Mouse (Mus musculus) lung, embryonic 15.5 days (tissue): ENCODE data around the gene Gm6034. TPM values are rescaled to one million over a fixed set of nuclear protein-coding genes. Genes with fewer than 3 reads are reported as not detected.
A peak's percentile ranks its signal among the peaks of the same experiment; 100 is the strongest.
"Not testable (repeated sequence)": the region's sequence is repeated elsewhere in the genome, so short reads cannot be mapped to it uniquely, and the experiment has no call there.

Experiments
- ATAC-seq: fragments of 200-750 bp; cut with Nextera tagmentation; 2 replicates; pipeline ENCODE4 v1.8.0; 2017; ENCODE audit warnings: moderate number of reproducible peaks, borderline replicate concordance; ENCODE audit not compliant: low FRiP score, low TSS enrichment; ENCODE audit errors: extremely low read depth
- H3K27ac ChIP-seq: fragments of 300-500 bp; sonication (generic); 2 replicates; pipeline ENCODE4 v1.5.1; 2015; ENCODE audit warnings: moderate library complexity, mild to moderate bottlenecking, inconsistent platforms
- H3K27me3 ChIP-seq: fragments of 300-500 bp; sonication (generic); 2 replicates; pipeline ENCODE4 v1.6.1; 2015; ENCODE audit warnings: inconsistent platforms
- H3K36me3 ChIP-seq: fragments of 300-500 bp; sonication (generic); 2 replicates; pipeline ENCODE4 v1.6.1; 2015; ENCODE audit warnings: inconsistent platforms
- H3K4me1 ChIP-seq: fragments of 300-500 bp; sonication (generic); 2 replicates; pipeline ENCODE4 v1.6.1; 2015; ENCODE audit warnings: inconsistent platforms
- H3K4me2 ChIP-seq: fragments of 300-500 bp; sonication (generic); 2 replicates; pipeline ENCODE4 v1.6.1; 2015; ENCODE audit warnings: inconsistent platforms, mild to moderate bottlenecking, moderate library complexity
- H3K4me3 ChIP-seq: fragments of 300-500 bp; sonication (generic); 2 replicates; pipeline ENCODE4 v1.5.1; 2015; ENCODE audit warnings: mild to moderate bottlenecking, inconsistent platforms
- H3K9ac ChIP-seq: fragments of 300-500 bp; sonication (generic); 2 replicates; pipeline ENCODE4 v1.6.1; 2015; ENCODE audit warnings: inconsistent platforms
- H3K9me3 ChIP-seq: fragments of 300-500 bp; sonication (generic); 2 replicates; pipeline ENCODE4 v1.6.1; 2016; ENCODE audit warnings: inconsistent platforms
- WGBS: fragments of 180-500 bp; shearing (Covaris S2); methylation state at CpG from one replicate; pipeline ENCODE4 v1.1.7; 2015; 5-methylcytosine and 5-hydroxymethylcytosine counted together
- polyA plus RNA-seq: library from polyadenylated mRNA; unstranded; fragments of >200 nt; fragmentation: Nextera tagmentation; extraction: Ambion mirVana; gene quantifications from 2 replicates; pipeline ENCODE4 v1.2.1, GENCODE M21; 2015

Gene Gm6034
- polyA plus RNA-seq, result not detected in 2 replicates

GRCm38 (mm10) chr17:36042610-36043169 is at the start of gene Gm6034, which contains the start of gene H2-T22:
Gene Gm6034, plus strand, starts transcription at chr17:36042961.
Gene H2-T22, minus strand, starts transcription at chr17:36042747.
- H3K36me3 ChIP-seq, H3K9me3 ChIP-seq, H3K27me3 ChIP-seq, H3K4me1 ChIP-seq: not testable (repeated sequence)
- whole genome bisulfite sequencing, result 2% methylated on average over 12 of the region's 12 CpGs
- Histone ChIP-seq H3K9ac (peak within 1 kb of the TSS; percentile 48), H3K4me3 (peak within 1 kb of the TSS; percentile 39), H3K27ac (peak within 1 kb of the TSS; percentile 50; the same call in 1 of the 2 replicates), H3K4me2 (peak within 1 kb of the TSS; percentile 81)
- ATAC-seq, result peak; percentile 97

- ATAC-seq, result peak; percentile 69; the same call in 1 of the 2 replicates
- peaks cover 19% of the 10 kb centered on the region for H3K4me1 ChIP-seq
- H3K4me3 ChIP-seq, result peak overlapping the region; percentile 55
- H3K27me3 ChIP-seq, result no peaks in the 10 kb centered on the region
- peaks cover 10% of the 10 kb centered on the region for H3K36me3 ChIP-seq
- H3K4me2 ChIP-seq, result peak overlapping the region; percentile 70
- H3K9me3 ChIP-seq, result no peaks in the 10 kb centered on the region
- H3K27ac ChIP-seq, result no peak overlapping the region
- H3K9ac ChIP-seq, result no peak overlapping the region
- 6% methylated on average over 17 of the region's 17 CpGs for WGBS
These were observed 49.1 kb upstream of the Gm6034 start for GRCm38 (mm10) chr17:35993675-35994074.

DNA sequence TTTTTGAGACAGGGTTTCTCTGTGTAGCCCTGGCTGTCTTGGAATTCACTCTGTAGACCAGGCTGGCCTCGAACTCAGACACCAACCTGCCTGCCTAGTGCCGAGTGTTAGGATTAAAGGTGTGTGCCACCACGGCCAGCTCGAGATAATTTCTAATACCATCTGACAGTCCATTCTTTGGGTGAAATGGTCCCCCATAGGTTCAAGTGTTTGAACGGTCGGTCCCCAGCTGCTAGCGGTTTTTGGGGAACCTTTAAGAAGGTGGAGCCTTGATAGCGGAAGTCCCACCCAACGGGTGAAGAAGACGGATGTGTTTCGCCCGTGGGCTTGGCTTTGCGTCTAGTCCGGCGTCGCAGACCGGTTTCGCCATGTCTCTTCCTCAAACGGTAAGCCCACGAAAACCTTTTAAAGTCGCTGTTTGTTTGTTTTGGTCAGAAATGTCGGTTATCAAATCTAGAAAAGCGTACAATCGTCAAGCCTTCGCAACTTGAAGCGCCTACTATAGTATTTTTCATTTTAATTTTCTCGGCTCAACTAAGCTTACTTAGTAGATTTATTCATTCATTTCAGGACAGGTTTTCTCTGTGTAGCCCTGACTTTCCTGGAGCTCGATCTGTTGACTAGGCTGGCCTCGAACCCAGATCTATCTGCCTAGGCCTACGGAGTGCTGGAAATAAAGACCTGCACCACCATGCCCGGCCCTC is 48.4 kb upstream of the Gm6034 start:
- peak overlapping the region; percentile 54 for H3K9ac ChIP-seq
- H3K9me3 ChIP-seq, result no peaks in the 10 kb centered on the region
- peak overlapping the region; percentile 52; the same call in 1 of the 2 replicates for H3K27ac ChIP-seq
- H3K4me3 ChIP-seq, result peak overlapping the region; percentile 55
- peaks cover 19% of the 10 kb centered on the region for H3K4me1 ChIP-seq
- 0 out of 2 replicates have a peak, but pooled peaks cover 6% of the 10 kb centered on the region for H3K36me3 ChIP-seq
- ATAC-seq, result peak; percentile 58
- H3K4me2 ChIP-seq, result peak overlapping the region; percentile 70
- H3K27me3 ChIP-seq, result no peaks in the 10 kb centered on the region
- WGBS, result 4% methylated on average over 31 of the region's 31 CpGs

DNA sequence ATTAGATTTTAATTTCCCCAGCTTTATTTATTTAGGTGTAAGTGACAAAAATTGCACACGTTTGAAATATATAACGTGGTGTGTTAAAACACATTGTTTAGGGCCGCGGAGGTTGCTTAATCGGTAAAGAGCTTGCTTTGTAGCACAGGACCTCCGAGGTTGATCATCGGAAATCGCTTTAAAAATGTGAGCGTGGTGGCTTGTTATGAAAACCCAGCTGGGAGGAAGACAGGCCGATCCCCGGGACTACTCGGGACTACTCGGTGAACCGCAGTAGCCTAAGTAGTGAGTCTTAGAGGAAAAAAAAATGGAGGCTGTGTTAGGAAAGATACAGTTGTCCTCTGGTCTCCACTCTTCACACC is 47.9 kb upstream of the Gm6034 start:
- Histone ChIP-seq H3K27ac (no peak overlapping the region; the same call in 1 of the 2 replicates), H3K4me1 (peaks cover 19% of the 10 kb centered on the region), H3K4me2 (peak overlapping the region; percentile 70), H3K27me3 (no peaks in the 10 kb centered on the region), H3K36me3 (0 out of 2 replicates have a peak, but pooled peaks cover under 1% of the 10 kb centered on the region), H3K9me3 (no peaks in the 10 kb centered on the region), H3K4me3 (peak overlapping the region; percentile 55), H3K9ac (peak overlapping the region; percentile 54)
- WGBS, result 2% methylated on average over 14 of the region's 14 CpGs
- no peak for ATAC-seq

GRCm38 (mm10) chr17:35996949-35997348 is 45.8 kb upstream of the Gm6034 start:
- ATAC-seq, result peak; percentile 55; the same call in 1 of the 2 replicates
- 1% methylated on average over 11 of the region's 11 CpGs for WGBS
- Histone ChIP-seq H3K27me3 (no peaks in the 10 kb centered on the region), H3K9ac (no peak overlapping the region), H3K9me3 (no peaks in the 10 kb centered on the region), H3K27ac (no peak overlapping the region), H3K36me3 (no peaks in the 10 kb centered on the region), H3K4me1 (peaks cover 19% of the 10 kb centered on the region), H3K4me3 (no peak overlapping the region), H3K4me2 (no peak overlapping the region)

DNA sequence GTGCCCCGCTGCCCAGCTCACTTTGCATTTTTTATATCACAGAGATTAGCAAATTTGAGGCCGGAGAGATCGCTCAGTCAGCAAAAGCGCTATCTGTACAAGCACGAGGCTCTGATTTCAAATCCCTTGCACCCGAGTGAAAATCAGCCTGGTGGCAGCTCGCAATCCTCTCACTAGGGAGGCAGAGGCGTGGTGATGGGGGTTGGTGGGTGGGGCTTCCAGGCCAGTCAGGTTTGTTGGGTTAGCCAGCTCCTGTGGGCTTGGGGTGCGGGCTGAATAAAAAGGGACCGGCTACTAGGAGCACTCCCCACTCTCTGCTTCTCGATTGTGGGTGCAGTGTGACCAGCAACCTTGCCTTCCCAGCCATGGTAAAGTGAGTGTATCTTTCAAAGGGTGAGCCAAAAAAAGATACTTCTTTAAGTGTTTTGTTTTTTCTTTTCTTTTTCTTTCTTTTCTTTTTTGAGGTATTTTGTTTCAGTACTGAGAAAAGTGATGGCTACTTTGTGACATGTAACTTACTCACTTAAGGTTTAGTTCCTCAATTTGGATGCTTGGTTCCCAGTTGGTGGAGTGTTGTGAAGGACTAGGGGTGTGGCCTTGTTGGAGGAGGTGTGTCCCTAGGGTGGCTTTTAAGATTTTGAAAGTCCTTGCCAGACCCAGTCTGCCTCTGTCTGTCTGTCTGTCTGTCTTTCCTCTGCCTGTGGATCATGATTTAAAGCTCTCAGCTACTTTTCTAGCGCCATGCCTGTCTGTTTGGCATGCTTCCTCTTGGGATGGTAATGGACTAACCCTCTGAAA is 44.8 kb upstream of the Gm6034 start:
- H3K4me3 ChIP-seq, result no peak overlapping the region
- no peaks in the 10 kb centered on the region for H3K27me3 ChIP-seq
- peaks cover 19% of the 10 kb centered on the region for H3K4me1 ChIP-seq
- WGBS, result 49% methylated on average over 12 of the region's 12 CpGs
- 0 out of 2 replicates have a peak overlapping the region, but pooled peaks have one; percentile 4 for H3K9ac ChIP-seq
- H3K4me2 ChIP-seq, result no peak overlapping the region
- no peaks in the 10 kb centered on the region for H3K36me3 ChIP-seq
- no peak for ATAC-seq
- H3K27ac ChIP-seq, result no peak overlapping the region
- no peaks in the 10 kb centered on the region for H3K9me3 ChIP-seq

GRCm38 (mm10) chr17:35998545-35999305 is 44.0 kb upstream of the Gm6034 start:
- WGBS, result 83% methylated on average over 6 of the region's 6 CpGs
- no peak for ATAC-seq
- H3K36me3 ChIP-seq, result no peaks in the 10 kb centered on the region

GRCm38 (mm10) chr17:35999356-35999755 is 43.4 kb upstream of the Gm6034 start:
- no peaks in the 10 kb centered on the region for H3K36me3 ChIP-seq
- peaks cover 14% of the 10 kb centered on the region for H3K4me1 ChIP-seq
- no peak overlapping the region for H3K27ac ChIP-seq
- H3K4me2 ChIP-seq, result no peak overlapping the region
- H3K9me3 ChIP-seq, result no peaks in the 10 kb centered on the region
- no peak for ATAC-seq
- H3K9ac ChIP-seq, result no peak overlapping the region
- WGBS, result 78% methylated on average over 7 of the region's 7 CpGs
- no peaks in the 10 kb centered on the region for H3K27me3 ChIP-seq
- no peak overlapping the region for H3K4me3 ChIP-seq

More at GRCm38 (mm10) chr17:35998545-35999305, 44.0 kb upstream of the Gm6034 start:
- H3K9me3 ChIP-seq, result no peaks in the 10 kb centered on the region
- peaks cover 15% of the 10 kb centered on the region for H3K4me1 ChIP-seq
- no peak overlapping the region for H3K4me3 ChIP-seq
- no peaks in the 10 kb centered on the region for H3K27me3 ChIP-seq
- no peak overlapping the region for H3K27ac ChIP-seq
- H3K4me2 ChIP-seq, result no peak overlapping the region
- H3K9ac ChIP-seq, result no peak overlapping the region

- Histone ChIP-seq H3K9ac (no peak overlapping the region), H3K4me2 (no peak overlapping the region), H3K27ac (no peak overlapping the region), H3K36me3 (no peaks in the 10 kb centered on the region), H3K9me3 (no peaks in the 10 kb centered on the region), H3K4me1 (peaks cover 13% of the 10 kb centered on the region), H3K27me3 (no peaks in the 10 kb centered on the region), H3K4me3 (no peak overlapping the region)
- ATAC-seq, result no peak
- 65% methylated on average over 4 of the region's 4 CpGs for WGBS
These were observed 42.4 kb upstream of the Gm6034 start for GRCm38 (mm10) chr17:36000349-36000748.

DNA sequence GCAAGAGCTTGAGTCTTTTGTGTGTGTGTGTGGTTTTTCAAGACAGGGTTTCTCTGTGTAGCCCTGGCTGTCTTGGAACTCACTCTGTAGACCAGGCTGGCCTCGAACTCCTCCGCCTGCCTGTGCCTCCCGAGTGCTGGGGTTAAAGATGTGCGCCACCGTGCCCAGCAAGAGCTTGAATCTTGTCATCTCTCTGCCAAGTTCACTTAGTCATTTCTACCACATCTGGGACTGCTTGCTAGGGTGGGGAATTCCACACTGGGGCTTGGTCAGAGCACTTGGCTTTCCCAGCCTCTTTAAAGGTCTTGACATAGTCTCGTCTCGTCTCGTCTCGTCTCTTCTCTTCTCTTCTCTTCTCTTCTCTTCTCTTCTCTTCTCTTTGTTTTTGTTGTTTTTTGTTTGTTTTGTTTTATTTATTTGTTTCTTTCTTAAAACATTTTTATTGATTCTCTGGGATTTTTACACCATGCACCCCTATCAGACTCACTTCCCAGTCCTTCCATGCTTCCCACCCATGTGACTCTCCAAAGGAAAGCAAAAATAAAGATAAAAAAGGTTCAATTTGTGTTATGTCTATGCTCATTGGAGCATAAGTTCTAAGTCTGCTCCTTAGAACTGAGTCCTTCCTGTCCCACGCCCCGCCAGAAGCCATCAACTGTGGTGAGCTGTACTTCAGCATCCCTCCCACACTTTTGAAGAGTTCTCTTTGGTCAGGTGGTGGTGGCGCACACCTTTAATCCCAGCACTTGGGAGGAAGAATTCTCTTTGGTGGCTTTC is 41.5 kb upstream of the Gm6034 start:
- H3K4me2 ChIP-seq, result no peak overlapping the region
- no peak for ATAC-seq
- no peak overlapping the region for H3K9ac ChIP-seq
- H3K4me1 ChIP-seq, result peaks cover 9% of the 10 kb centered on the region
- H3K36me3 ChIP-seq, result no peaks in the 10 kb centered on the region
- no peak overlapping the region for H3K4me3 ChIP-seq
- WGBS, result 88% methylated on average over 12 of the region's 12 CpGs
- H3K27me3 ChIP-seq, result no peaks in the 10 kb centered on the region
- no peak overlapping the region for H3K27ac ChIP-seq
- no peaks in the 10 kb centered on the region for H3K9me3 ChIP-seq

GRCm38 (mm10) chr17:36001966-36002365 is 40.8 kb upstream of the Gm6034 start:
- Histone ChIP-seq H3K27me3 (no peaks in the 10 kb centered on the region), H3K4me1 (peaks cover 9% of the 10 kb centered on the region), H3K4me3 (no peak overlapping the region), H3K9me3 (no peaks in the 10 kb centered on the region), H3K36me3 (no peaks in the 10 kb centered on the region), H3K9ac (no peak overlapping the region), H3K4me2 (no peak overlapping the region), H3K27ac (no peak overlapping the region)
- WGBS, result 94% methylated on average over 6 of the region's 6 CpGs
- ATAC-seq, result no peak; the same call in 1 of the 2 replicates
